13 mouse cellular contexts compared by ENCODE assay signal in the genomic region with DNA sequence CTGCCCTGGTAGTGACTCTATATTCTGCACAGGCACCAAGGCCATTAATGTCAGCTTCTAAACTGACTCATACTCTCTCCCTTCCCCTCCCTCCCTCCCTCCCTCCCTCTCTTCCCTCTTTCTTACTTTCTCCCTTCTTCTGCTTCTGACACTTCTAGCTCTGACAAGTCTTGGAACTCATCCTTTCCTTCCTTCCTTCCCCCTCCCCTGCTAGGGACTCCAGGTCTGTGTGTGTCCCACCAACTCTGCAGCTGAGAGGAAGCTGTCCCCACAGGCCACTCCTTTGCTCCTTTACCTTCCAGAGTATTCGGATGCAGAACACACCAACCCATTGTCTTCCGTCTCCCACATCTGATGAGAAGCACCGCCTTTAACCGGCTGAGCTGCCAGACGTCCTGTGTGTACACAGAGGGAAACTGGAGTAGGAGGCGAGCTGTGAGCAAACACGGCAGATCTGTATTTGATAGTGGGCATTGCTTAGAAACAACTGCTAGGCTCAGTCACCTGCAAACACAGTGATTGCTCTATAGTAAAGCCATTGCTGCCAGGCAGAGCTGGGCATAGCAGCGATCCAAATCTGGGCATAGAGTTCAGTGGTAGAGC. TPM values are rescaled to one million over a fixed set of nuclear protein-coding genes. Genes with fewer than 3 reads are reported as not detected.
DNase-seq lines count a peak whose midpoint lies in the region; ATAC-seq and TF ChIP-seq lines count a peak whose summit lies in the region.
"Had no signal": no experiment of that assay in that cellular context is flagged by ENCODE, and none has a peak within 500 bp of the region (broad histone marks: within the 10 kb centered on the region; RNA-seq: fewer than 3 reads in every experiment).

No protein-coding gene starts in this region.

- no peaks in the 10 kb centered on the region for H3K36me3 ChIP-seq in hindbrain, postnatal 0 days (ENCODE audit: insufficient read depth, low read length)
- H3K36me3 ChIP-seq in hindbrain, embryonic 12.5 days: no peaks in the 10 kb centered on the region
- no peaks in the 10 kb centered on the region for H3K36me3 ChIP-seq in midbrain, embryonic 10.5 days
- H3K36me3 ChIP-seq in midbrain, postnatal 0 days (ENCODE audit: insufficient read depth, low read length): no peaks in the 10 kb centered on the region
- no peaks in the 10 kb centered on the region for H3K36me3 ChIP-seq in stomach, embryonic 16.5 days (ENCODE audit: control insufficient read depth, insufficient read depth, low read length)
- H3K36me3 ChIP-seq in forebrain, postnatal 0 days (ENCODE audit: insufficient read depth): no peaks in the 10 kb centered on the region
- H3K36me3 ChIP-seq: forebrain, embryonic 10.5 days; midbrain, embryonic 15.5 days had no signal

- DNase-seq in hindbrain, postnatal 0 days (ENCODE audit: low spot score): no peak
- no peak for DNase-seq in midbrain, embryonic 10.5 days (ENCODE audit: low spot score)
- no peak for DNase-seq in midbrain, postnatal 0 days (ENCODE audit: low spot score)
- DNase-seq in R1 (ENCODE audit: low read depth, low spot score): peak; percentile 44
- DNase-seq in forebrain, postnatal 0 days: no peak
- DNase-seq: thymus, postnatal 4 days had no signal

- WGBS in hindbrain, postnatal 0 days: 30% methylated on average over 8 of the region's 8 CpGs
- WGBS in hindbrain, embryonic 12.5 days: 39% methylated on average over 8 of the region's 8 CpGs
- WGBS in midbrain, embryonic 10.5 days: 42% methylated on average over 8 of the region's 8 CpGs
- WGBS in midbrain, postnatal 0 days: 34% methylated on average over 8 of the region's 8 CpGs
- 17% methylated on average over 8 of the region's 8 CpGs for whole genome bisulfite sequencing in stomach, embryonic 16.5 days
- 39% methylated on average over 8 of the region's 8 CpGs for WGBS in forebrain, postnatal 0 days

- 0 out of 2 replicates have a peak overlapping the region, but pooled peaks have one; percentile 8 for H3K4me2 ChIP-seq in hindbrain, postnatal 0 days (ENCODE audit: low read depth, low read length)
- H3K4me2 ChIP-seq in hindbrain, embryonic 12.5 days (replicated peaks): no peak overlapping the region
- H3K4me2 ChIP-seq in midbrain, postnatal 0 days (ENCODE audit: low read depth, low read length, poor library complexity, severe bottlenecking): no peak overlapping the region
- H3K4me2 ChIP-seq in stomach, embryonic 16.5 days (ENCODE audit: low read depth, low read length): peak overlapping the region; percentile 14; the same call in 1 of the 2 replicates
- no peak overlapping the region for H3K4me2 ChIP-seq in forebrain, postnatal 0 days (ENCODE audit: low read depth)
- H3K4me2 ChIP-seq: midbrain, embryonic 15.5 days had no signal

- peaks cover 11% of the 10 kb centered on the region; the same call in 1 of the 2 replicates for H3K4me1 ChIP-seq in hindbrain, postnatal 0 days (ENCODE audit: insufficient read depth, low read length)
- H3K4me1 ChIP-seq in hindbrain, embryonic 12.5 days: peaks cover 22% of the 10 kb centered on the region
- peaks cover 37% of the 10 kb centered on the region for H3K4me1 ChIP-seq in midbrain, embryonic 10.5 days
- 0 out of 2 replicates have a peak, but pooled peaks cover 3% of the 10 kb centered on the region for H3K4me1 ChIP-seq in midbrain, postnatal 0 days (ENCODE audit: insufficient read depth, low read length)
- H3K4me1 ChIP-seq in stomach, embryonic 16.5 days (ENCODE audit: control insufficient read depth, insufficient read depth, low read length): peaks cover 30% of the 10 kb centered on the region
- H3K4me1 ChIP-seq in forebrain, postnatal 0 days (ENCODE audit: insufficient read depth): peaks cover 10% of the 10 kb centered on the region; the same call in 1 of the 2 replicates

- H3K27ac ChIP-seq in hindbrain, postnatal 0 days: peak overlapping the region; percentile 51
- H3K27ac ChIP-seq in hindbrain, embryonic 12.5 days: no peak overlapping the region
- peak overlapping the region; percentile 55 for H3K27ac ChIP-seq in midbrain, embryonic 10.5 days (replicated peaks)
- no peak overlapping the region for H3K27ac ChIP-seq in midbrain, postnatal 0 days (ENCODE audit: low read depth, low read length)
- peak overlapping the region; percentile 64; the same call in 1 of the 2 replicates for H3K27ac ChIP-seq in stomach, embryonic 16.5 days (ENCODE audit: low read length)
- no peak overlapping the region for H3K27ac ChIP-seq in forebrain, postnatal 0 days (ENCODE audit: low read depth, low read length)
- H3K27ac ChIP-seq: forebrain, embryonic 10.5 days; midbrain, embryonic 15.5 days had no signal

- H3K9me3 ChIP-seq in hindbrain, postnatal 0 days (ENCODE audit: low read length): no peaks in the 10 kb centered on the region
- H3K9me3 ChIP-seq in hindbrain, embryonic 12.5 days (replicated peaks): no peaks in the 10 kb centered on the region
- H3K9me3 ChIP-seq in midbrain, embryonic 10.5 days (replicated peaks): no peaks in the 10 kb centered on the region
- no peaks in the 10 kb centered on the region for H3K9me3 ChIP-seq in midbrain, postnatal 0 days (ENCODE audit: low read length)
- no peaks in the 10 kb centered on the region for H3K9me3 ChIP-seq in stomach, embryonic 16.5 days (replicated peaks; ENCODE audit: control insufficient read depth, low read length)
- H3K9me3 ChIP-seq in forebrain, postnatal 0 days (ENCODE audit: low read length): no peaks in the 10 kb centered on the region
- H3K9me3 ChIP-seq: forebrain, embryonic 10.5 days; midbrain, embryonic 15.5 days had no signal

- no peak overlapping the region for H3K9ac ChIP-seq in hindbrain, postnatal 0 days (replicated peaks; ENCODE audit: low read length)
- H3K9ac ChIP-seq in hindbrain, embryonic 12.5 days: no peak overlapping the region
- H3K9ac ChIP-seq in midbrain, postnatal 0 days (replicated peaks; ENCODE audit: low read length, poor library complexity, severe bottlenecking): no peak overlapping the region
- no peak overlapping the region for H3K9ac ChIP-seq in stomach, embryonic 16.5 days (ENCODE audit: low read length)
- no peak overlapping the region for H3K9ac ChIP-seq in forebrain, postnatal 0 days
- H3K9ac ChIP-seq: midbrain, embryonic 15.5 days had no signal

- ATAC-seq in hindbrain, postnatal 0 days: no peak
- ATAC-seq in hindbrain, embryonic 12.5 days (ENCODE audit: low FRiP score): no peak
- no peak for ATAC-seq in midbrain, postnatal 0 days (ENCODE audit: low FRiP score)
- peak; percentile 20; the same call in 1 of the 2 replicates for ATAC-seq in stomach, embryonic 16.5 days (ENCODE audit: insufficient read depth, low FRiP score)
- ATAC-seq in erythroid progenitor cell, adult 5-6 weeks (replicated peaks; ENCODE audit: low FRiP score, poor library complexity, severe bottlenecking): no peak
- no peak for ATAC-seq in forebrain, postnatal 0 days
- ATAC-seq: activated CD4-positive, CD25-positive, alpha-beta regulatory T cell, adult 4 months; CD4-positive, CD25-positive, alpha-beta regulatory T cell, adult 4 months; midbrain, embryonic 15.5 days had no signal

- no peak overlapping the region for H3K4me3 ChIP-seq in hindbrain, postnatal 0 days (ENCODE audit: low read length)
- no peak overlapping the region for H3K4me3 ChIP-seq in hindbrain, embryonic 12.5 days
- no peak overlapping the region for H3K4me3 ChIP-seq in midbrain, embryonic 10.5 days
- H3K4me3 ChIP-seq in midbrain, postnatal 0 days (ENCODE audit: low read depth, low read length): no peak overlapping the region
- H3K4me3 ChIP-seq in stomach, embryonic 16.5 days (replicated peaks; ENCODE audit: low read length): no peak overlapping the region
- no peak overlapping the region for H3K4me3 ChIP-seq in forebrain, postnatal 0 days (ENCODE audit: low read depth, low read length)
- H3K4me3 ChIP-seq: forebrain, embryonic 10.5 days; midbrain, embryonic 15.5 days had no signal

- TF ChIP-seq CTCF in hindbrain, postnatal 0 days (IDR thresholded peaks at IDR 0.05; ENCODE audit: low read depth): no peak
- TF ChIP-seq CTCF in midbrain, postnatal 0 days (IDR thresholded peaks at IDR 0.05): no peak
- TF ChIP-seq CTCF in forebrain, postnatal 0 days (IDR thresholded peaks at IDR 0.05; ENCODE audit: low read depth): no peak

- H3K27me3 ChIP-seq in hindbrain, postnatal 0 days (ENCODE audit: insufficient read depth, low read length): no peaks in the 10 kb centered on the region
- peaks cover 9% of the 10 kb centered on the region; the same call in 1 of the 2 replicates for H3K27me3 ChIP-seq in hindbrain, embryonic 12.5 days
- H3K27me3 ChIP-seq in midbrain, embryonic 10.5 days (ENCODE audit: low read depth, poor library complexity, severe bottlenecking): peaks cover 49% of the 10 kb centered on the region
- H3K27me3 ChIP-seq in midbrain, postnatal 0 days (ENCODE audit: insufficient read depth, low read length): no peaks in the 10 kb centered on the region
- H3K27me3 ChIP-seq in stomach, embryonic 16.5 days (ENCODE audit: control insufficient read depth, insufficient read depth, low read length): no peaks in the 10 kb centered on the region
- peaks cover 5% of the 10 kb centered on the region; the same call in 1 of the 2 replicates for H3K27me3 ChIP-seq in forebrain, postnatal 0 days (ENCODE audit: insufficient read depth, low read length)

RNA-seq across cellular contexts. Expression of a gene that starts 1.8 kb away (rescaled TPM):
- 20.4 and 21.6 TPM in 2 replicates for total RNA-seq in hindbrain, postnatal 0 days (2014; rRNA removed)
- 38.2 and 39.6 TPM in 2 replicates for polyA plus RNA-seq in hindbrain, postnatal 0 days (2015; fragmentation: Nextera tagmentation; extraction: Ambion mirVana)
- polyA plus RNA-seq in hindbrain, embryonic 12.5 days (2016; fragmentation: Nextera tagmentation; extraction: Ambion mirVana): 18.8 and 18.9 TPM in 2 replicates
- 16.3 and 18.0 TPM in 2 replicates for polyA plus RNA-seq in midbrain, embryonic 10.5 days (2016; fragmentation: Nextera tagmentation; extraction: Ambion mirVana)
- 16.6 and 19.8 TPM in 2 replicates for total RNA-seq in midbrain, postnatal 0 days (2014; rRNA removed)
- 32.7 and 34.8 TPM in 2 replicates for polyA plus RNA-seq in midbrain, postnatal 0 days (2015; fragmentation: Nextera tagmentation; extraction: Ambion mirVana)
- polyA plus RNA-seq in stomach, embryonic 16.5 days (2015; fragmentation: Nextera tagmentation; extraction: Ambion mirVana): 7.8 and 8.1 TPM in 2 replicates
- 1.1 TPM in 1 of 2 replicates, not detected in the other for total RNA-seq in erythroid progenitor cell, adult 5-6 weeks (2015; ENCODE audit: low replicate concordance)
- total RNA-seq in erythroid progenitor cell, adult 5-6 weeks (2017; ENCODE audit: low replicate concordance): 0.64 TPM in 1 of 2 replicates, not detected in the other
- 12.5 and 18.6 TPM in 2 replicates for total RNA-seq in forebrain, postnatal 0 days (2014; rRNA removed)
- polyA plus RNA-seq in forebrain, postnatal 0 days (2015; fragmentation: Nextera tagmentation; extraction: Ambion mirVana): 26.5 and 29.7 TPM in 2 replicates

RNA-seq across cellular contexts. Expression of a gene that starts 38.0 kb away (rescaled TPM):
- total RNA-seq in hindbrain, postnatal 0 days (2014; rRNA removed): 69.8 and 80.2 TPM in 2 replicates
- 41.2 and 44.7 TPM in 2 replicates for polyA plus RNA-seq in hindbrain, postnatal 0 days (2015; fragmentation: Nextera tagmentation; extraction: Ambion mirVana)
- polyA plus RNA-seq in hindbrain, embryonic 12.5 days (2016; fragmentation: Nextera tagmentation; extraction: Ambion mirVana): 39.6 and 39.7 TPM in 2 replicates
- polyA plus RNA-seq in midbrain, embryonic 10.5 days (2016; fragmentation: Nextera tagmentation; extraction: Ambion mirVana): 38.7 and 44.3 TPM in 2 replicates
- 55.2 and 67.8 TPM in 2 replicates for total RNA-seq in midbrain, postnatal 0 days (2014; rRNA removed)
- polyA plus RNA-seq in midbrain, postnatal 0 days (2015; fragmentation: Nextera tagmentation; extraction: Ambion mirVana): 44.8 and 48.5 TPM in 2 replicates
- 19.7 and 20.1 TPM in 2 replicates for polyA plus RNA-seq in stomach, embryonic 16.5 days (2015; fragmentation: Nextera tagmentation; extraction: Ambion mirVana)
- total RNA-seq in erythroid progenitor cell, adult 5-6 weeks (2015; ENCODE audit: low replicate concordance): 1.8 and 2.5 TPM in 2 replicates
- 0.53 and 1.7 TPM in 2 replicates for total RNA-seq in erythroid progenitor cell, adult 5-6 weeks (2017; ENCODE audit: low replicate concordance)
- total RNA-seq in forebrain, postnatal 0 days (2014; rRNA removed): 38.6 and 50.7 TPM in 2 replicates
- polyA plus RNA-seq in forebrain, postnatal 0 days (2015; fragmentation: Nextera tagmentation; extraction: Ambion mirVana): 31.9 and 39.6 TPM in 2 replicates

Comparison
In these comparisons a context has a peak if more than half of its experiments do, and no peak if none do; other contexts are left out.
1. H3K27ac ChIP-seq: peak in hindbrain, postnatal 0 days (single experiment), midbrain, embryonic 10.5 days (single experiment) and stomach, embryonic 16.5 days (single experiment); none in hindbrain, embryonic 12.5 days (single experiment), midbrain, postnatal 0 days (single experiment) and forebrain, postnatal 0 days (single experiment).
2. H3K4me2 ChIP-seq: peak in hindbrain, postnatal 0 days (single experiment) and stomach, embryonic 16.5 days (single experiment); none in hindbrain, embryonic 12.5 days (single experiment), midbrain, postnatal 0 days (single experiment) and forebrain, postnatal 0 days (single experiment).